Mouse (Mus musculus) midbrain, embryonic 15.5 days (tissue): ENCODE measurements at regions not wholly inside any gene's neighbourhood (a gene's known extent, or its start where the extent isn't known, plus 50 kb on each side); places are given as distances from the start of the nearest gene placed in this dataset.

Source experiments
- ATAC-seq: fragments of 200-750 bp; cut with Nextera tagmentation; replicated peaks from 2 replicates; pipeline ENCODE4 v1.8.0; 2017; ENCODE audit warnings: moderate TSS enrichment
- H3K27ac ChIP-seq: fragments of 300-500 bp; sonication (generic); 2 replicates; pipeline ENCODE4 v1.5.1; 2015; ENCODE audit warnings: mild to moderate bottlenecking, inconsistent platforms
- H3K27me3 ChIP-seq: fragments of 300-500 bp; sonication (generic); replicated peaks from 2 replicates; pipeline ENCODE4 v1.6.1; 2015; ENCODE audit warnings: inconsistent platforms
- H3K36me3 ChIP-seq: fragments of 300-500 bp; sonication (generic); replicated peaks from 2 replicates; pipeline ENCODE4 v1.6.1; 2015; ENCODE audit warnings: inconsistent platforms
- H3K4me1 ChIP-seq: fragments of 300-500 bp; sonication (generic); 2 replicates; pipeline ENCODE4 v1.6.1; 2015; ENCODE audit warnings: inconsistent platforms
- H3K4me2 ChIP-seq: fragments of 300-500 bp; sonication (generic); 2 replicates; pipeline ENCODE4 v1.6.1; 2015; ENCODE audit warnings: inconsistent platforms, mild to moderate bottlenecking, moderate library complexity
- H3K4me3 ChIP-seq: fragments of 300-500 bp; sonication (generic); 2 replicates; pipeline ENCODE4 v1.5.1; 2015; ENCODE audit warnings: mild to moderate bottlenecking, inconsistent platforms
- H3K9ac ChIP-seq: fragments of 300-500 bp; sonication (generic); 2 replicates; pipeline ENCODE4 v1.6.1; 2015; ENCODE audit warnings: mild to moderate bottlenecking, inconsistent platforms
- H3K9me3 ChIP-seq: fragments of 300-500 bp; sonication (generic); 2 replicates; pipeline ENCODE4 v1.6.1; 2016; ENCODE audit warnings: inconsistent platforms
- WGBS: fragments of 180-500 bp; shearing (Covaris S2); methylation state at CpG from one replicate; pipeline ENCODE4 v1.1.7; 2015; ENCODE audit warnings: mixed read lengths; 5-methylcytosine and 5-hydroxymethylcytosine counted together

DNA sequence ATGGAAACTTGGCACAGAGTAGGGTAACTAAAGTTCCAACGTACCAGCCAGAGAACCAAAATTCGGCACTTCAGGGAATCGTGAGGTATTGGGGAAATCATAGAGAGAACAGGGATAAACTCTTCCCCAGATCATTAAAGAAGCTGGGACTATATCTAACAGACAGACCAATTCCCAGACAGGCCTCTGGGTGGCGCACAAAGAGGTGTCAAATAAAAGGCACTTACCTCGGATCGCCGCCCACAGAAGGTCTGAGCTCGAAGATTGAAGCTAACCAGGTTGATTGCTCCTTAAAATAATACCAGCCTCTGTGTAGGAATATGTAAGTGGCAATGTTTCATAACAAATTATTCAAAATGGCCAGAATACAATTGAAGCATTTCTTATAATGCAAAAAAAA lies 151.2 kb downstream of the CK137956 start:
- Histone ChIP-seq H3K9ac (no peak overlapping the region), H3K36me3 (no peaks in the 10 kb centered on the region), H3K4me1 (no peaks in the 10 kb centered on the region), H3K27ac (no peak overlapping the region), H3K9me3 (no peaks in the 10 kb centered on the region), H3K4me2 (no peak overlapping the region), H3K4me3 (no peak overlapping the region), H3K27me3 (no peaks in the 10 kb centered on the region)
- WGBS = 83% methylated on average over 8 of the region's 8 CpGs
- no peak for ATAC-seq

DNA sequence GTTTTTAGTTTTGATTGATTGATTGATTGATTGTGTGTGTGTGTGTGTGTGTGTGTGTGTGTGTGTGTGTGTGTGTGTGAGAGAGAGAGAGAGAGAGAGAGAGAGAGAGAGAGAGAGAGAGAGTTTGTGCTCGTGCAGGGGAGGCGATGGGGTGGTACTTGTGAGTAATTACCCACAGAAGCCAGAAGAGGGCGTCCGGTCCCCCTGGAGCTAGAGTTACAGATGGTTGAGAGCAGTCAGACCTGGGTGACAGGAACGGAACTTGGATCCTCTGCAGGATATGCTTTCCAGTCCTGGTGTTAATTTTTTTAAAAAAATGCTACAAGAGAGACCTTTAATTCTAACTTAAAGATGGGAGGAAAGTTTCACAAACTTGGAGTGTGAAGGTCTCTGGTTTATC lies 151.7 kb downstream of the CK137956 start:
- H3K9me3 ChIP-seq = no peaks in the 10 kb centered on the region
- H3K36me3 ChIP-seq = no peaks in the 10 kb centered on the region
- H3K9ac ChIP-seq = no peak overlapping the region
- no peaks in the 10 kb centered on the region for H3K27me3 ChIP-seq
- no peak overlapping the region for H3K4me2 ChIP-seq
- H3K27ac ChIP-seq = no peak overlapping the region
- no peak overlapping the region for H3K4me3 ChIP-seq
- no peak for ATAC-seq
- H3K4me1 ChIP-seq = no peaks in the 10 kb centered on the region
- WGBS = 65% methylated on average over 5 of the region's 5 CpGs

DNA sequence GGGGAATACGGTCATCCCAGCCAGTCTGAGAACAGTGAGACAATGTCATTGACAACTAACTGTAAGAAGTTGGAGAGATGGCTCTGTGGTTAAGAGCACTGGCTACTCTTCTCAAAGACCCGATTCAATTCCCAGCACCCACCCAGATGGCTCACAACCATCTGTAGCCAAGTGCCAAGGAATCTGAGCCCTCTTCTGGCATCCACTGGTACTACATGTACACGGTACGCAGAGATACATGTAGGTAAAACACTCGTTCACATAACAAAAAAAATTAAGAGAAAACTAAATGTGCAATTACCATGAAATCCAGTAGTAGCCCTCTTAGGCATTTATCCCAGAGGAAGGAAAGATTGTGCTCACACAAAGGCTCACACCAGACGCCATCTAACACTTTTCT lies 156.1 kb downstream of the CK137956 start:
- Histone ChIP-seq H3K9me3 (no peaks in the 10 kb centered on the region), H3K27ac (no peak overlapping the region), H3K4me3 (no peak overlapping the region), H3K36me3 (no peaks in the 10 kb centered on the region), H3K27me3 (no peaks in the 10 kb centered on the region), H3K4me2 (no peak overlapping the region), H3K4me1 (no peaks in the 10 kb centered on the region), H3K9ac (no peak overlapping the region)
- 90% methylated on average over 6 of the region's 6 CpGs for WGBS
- ATAC-seq = no peak

DNA sequence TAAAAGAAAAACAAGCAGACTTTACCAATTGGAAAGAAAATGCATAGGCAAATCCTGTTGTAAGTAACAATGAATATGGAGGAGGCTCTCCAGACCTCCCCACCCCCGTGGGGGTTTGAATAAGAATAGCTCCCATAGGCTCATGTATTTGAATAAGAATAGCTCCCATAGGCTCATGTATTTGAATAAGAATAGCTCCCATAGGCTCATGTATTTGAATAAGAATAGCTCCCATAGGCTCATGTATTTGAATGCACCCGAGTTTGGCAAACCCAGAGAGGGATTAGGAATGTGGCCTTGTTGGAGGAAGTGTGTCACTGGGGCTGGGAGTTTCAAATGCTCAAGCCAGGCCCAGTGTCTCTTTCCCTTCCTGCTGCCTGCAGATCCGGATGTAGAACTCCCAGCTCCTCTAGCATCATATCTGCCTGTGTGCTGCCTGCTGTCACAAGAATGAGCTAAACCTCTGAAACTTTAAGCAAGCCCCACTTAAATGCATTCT lies 158.7 kb downstream of the CK137956 start:
- Histone ChIP-seq H3K9me3 (no peaks in the 10 kb centered on the region), H3K9ac (no peak overlapping the region), H3K27ac (no peak overlapping the region), H3K4me2 (no peak overlapping the region), H3K4me1 (no peaks in the 10 kb centered on the region), H3K36me3 (no peaks in the 10 kb centered on the region), H3K27me3 (no peaks in the 10 kb centered on the region), H3K4me3 (no peak overlapping the region)
- no peak for ATAC-seq
- WGBS = 43% methylated on average over 3 of the region's 3 CpGs

DNA sequence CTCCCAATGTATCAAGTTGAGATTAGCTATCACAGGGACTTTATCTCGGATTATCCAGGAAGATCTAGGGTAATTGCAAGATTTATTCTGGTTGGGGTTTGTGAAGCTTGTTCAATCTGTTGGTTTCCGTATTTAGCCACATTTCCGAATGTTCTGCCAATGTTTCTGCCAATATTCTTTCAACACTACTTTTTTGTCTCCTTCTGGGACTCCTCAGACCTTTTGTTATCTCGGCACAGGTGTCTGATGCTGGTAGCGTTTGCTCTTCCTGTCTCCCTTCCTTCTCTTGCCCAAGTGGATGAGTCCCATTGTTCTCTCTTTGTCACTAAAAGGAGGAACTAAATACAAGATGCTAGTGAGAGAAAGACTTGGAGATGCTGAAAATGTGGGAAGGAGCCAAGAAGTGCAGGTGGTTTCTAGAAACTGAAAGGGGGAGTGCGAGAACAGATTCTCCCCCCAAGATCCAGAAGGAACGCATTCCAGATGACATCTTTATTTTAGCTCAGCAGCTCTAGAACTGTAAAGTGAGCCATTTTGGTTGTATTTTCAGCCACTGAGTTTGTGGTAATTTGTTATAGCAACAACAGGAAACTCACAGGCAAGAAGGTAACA lies 159.7 kb downstream of the CK137956 start:
- H3K27ac ChIP-seq = no peak overlapping the region
- H3K36me3 ChIP-seq = no peaks in the 10 kb centered on the region
- H3K9me3 ChIP-seq = no peaks in the 10 kb centered on the region
- no peak for ATAC-seq
- H3K4me2 ChIP-seq = no peak overlapping the region
- no peaks in the 10 kb centered on the region for H3K27me3 ChIP-seq
- no peaks in the 10 kb centered on the region for H3K4me1 ChIP-seq
- no peak overlapping the region for H3K4me3 ChIP-seq
- 95% methylated on average over 7 of the region's 7 CpGs for WGBS
- no peak overlapping the region for H3K9ac ChIP-seq

DNA sequence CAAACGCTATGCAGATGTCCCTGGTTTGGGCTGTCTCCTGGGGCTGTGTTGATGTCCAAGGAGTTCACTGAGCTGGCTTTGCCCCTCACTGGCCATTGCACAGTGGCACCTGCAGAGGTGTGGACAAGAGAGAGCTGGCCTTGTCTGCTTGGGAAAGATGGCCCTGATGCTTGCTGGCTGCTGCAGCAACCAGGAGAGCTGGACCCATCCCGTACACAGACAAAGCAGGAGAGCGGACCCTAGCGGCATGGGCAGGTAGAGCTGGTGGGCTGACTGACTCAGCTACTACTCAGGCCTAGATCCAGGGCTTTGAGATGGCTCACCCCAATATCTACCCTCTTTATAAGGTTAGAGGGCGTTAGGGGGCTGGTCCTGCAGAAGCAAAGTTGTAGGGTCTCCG lies 161.7 kb downstream of the CK137956 start:
- Histone ChIP-seq H3K4me2 (no peak overlapping the region), H3K9ac (no peak overlapping the region), H3K4me3 (no peak overlapping the region), H3K27ac (no peak overlapping the region), H3K4me1 (no peaks in the 10 kb centered on the region), H3K27me3 (no peaks in the 10 kb centered on the region), H3K9me3 (no peaks in the 10 kb centered on the region), H3K36me3 (no peaks in the 10 kb centered on the region)
- ATAC-seq = no peak
- 63% methylated on average over 6 of the region's 6 CpGs for WGBS

DNA sequence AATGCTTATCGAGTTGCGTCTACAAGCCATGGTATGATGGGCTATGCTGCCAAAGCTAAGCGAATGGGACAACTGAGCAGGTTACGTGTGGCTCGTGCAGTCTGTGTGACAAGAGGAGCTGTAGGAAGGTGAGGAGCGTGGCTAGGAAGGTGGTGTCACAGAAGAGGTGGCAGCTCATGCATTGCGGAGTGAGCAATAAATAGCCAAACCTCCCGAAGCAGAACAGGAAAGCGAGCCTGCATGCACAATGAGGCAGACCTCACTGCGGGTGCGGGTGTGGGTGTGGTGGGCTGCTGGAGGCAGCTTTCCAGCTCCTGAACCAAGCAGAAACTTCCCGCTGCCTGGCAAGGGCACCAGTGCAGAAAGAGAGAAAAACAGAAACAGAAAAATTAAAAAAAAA lies 181.5 kb downstream of the CK137956 start:
- 81% methylated on average over 12 of the region's 12 CpGs for WGBS
- H3K9ac ChIP-seq = no peak overlapping the region

DNA sequence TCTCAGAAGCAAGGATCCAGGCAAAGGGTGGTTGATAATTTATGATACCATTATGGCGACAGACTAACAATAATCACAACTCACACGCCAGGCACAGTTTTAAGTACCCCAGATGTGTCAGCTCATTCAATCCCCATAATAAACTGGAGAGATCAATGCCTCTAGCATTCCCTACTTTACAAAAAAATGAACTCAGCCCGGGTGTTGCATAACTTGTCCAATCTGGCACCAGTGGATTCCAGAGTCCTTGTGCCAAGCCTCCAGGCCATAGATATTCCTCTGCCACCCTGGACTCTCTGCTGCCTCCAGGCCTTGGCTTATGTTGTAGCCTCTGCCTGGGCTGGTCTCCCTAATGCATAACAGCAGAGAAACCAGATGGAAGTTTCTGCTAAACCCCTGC lies 185.0 kb downstream of the CK137956 start:
- Histone ChIP-seq H3K9me3 (no peaks in the 10 kb centered on the region), H3K4me2 (no peak overlapping the region), H3K9ac (no peak overlapping the region), H3K4me3 (no peak overlapping the region), H3K4me1 (peaks cover 7% of the 10 kb centered on the region), H3K27ac (no peak overlapping the region), H3K36me3 (no peaks in the 10 kb centered on the region), H3K27me3 (no peaks in the 10 kb centered on the region)
- ATAC-seq = no peak
- WGBS = 81% methylated on average over 3 of the region's 3 CpGs

More for the DNA sequence above, 181.5 kb downstream of the CK137956 start:
- Histone ChIP-seq H3K4me2 (no peak overlapping the region), H3K4me1 (no peaks in the 10 kb centered on the region), H3K27me3 (no peaks in the 10 kb centered on the region), H3K36me3 (no peaks in the 10 kb centered on the region), H3K4me3 (no peak overlapping the region), H3K27ac (no peak overlapping the region), H3K9me3 (no peaks in the 10 kb centered on the region)
- no peak for ATAC-seq

DNA sequence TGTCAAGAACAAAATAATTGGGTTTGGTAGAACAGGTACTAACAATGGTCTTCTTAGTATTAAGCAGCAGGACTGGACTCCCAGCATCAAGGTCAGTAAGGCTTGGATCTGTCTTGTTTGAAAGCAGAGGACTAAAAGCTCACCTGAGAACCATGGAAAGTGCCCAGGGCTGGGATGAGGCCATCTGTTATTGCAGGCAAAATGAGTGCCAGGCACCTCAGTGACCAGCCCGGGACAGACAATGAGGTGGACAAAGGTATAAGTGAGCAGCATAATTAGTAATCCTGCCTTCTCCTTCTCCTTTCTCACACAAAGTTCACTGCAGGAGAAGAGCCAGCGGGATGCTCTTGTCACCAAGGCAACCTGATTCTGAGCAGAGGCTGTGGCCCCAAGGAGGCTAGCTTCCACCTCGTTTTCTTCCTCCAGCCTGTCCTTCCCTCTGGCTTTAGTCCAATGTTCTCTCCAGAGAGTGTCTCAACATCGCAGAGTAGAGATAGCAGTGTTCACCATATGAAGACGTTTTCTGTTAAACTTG lies 198.7 kb downstream of the CK137956 start:
- Histone ChIP-seq H3K36me3 (no peaks in the 10 kb centered on the region), H3K9me3 (no peaks in the 10 kb centered on the region), H3K4me2 (no peak overlapping the region), H3K27me3 (no peaks in the 10 kb centered on the region), H3K4me3 (no peak overlapping the region), H3K4me1 (peaks cover 5% of the 10 kb centered on the region; the same call in 1 of the 2 replicates), H3K27ac (0 out of 2 replicates have a peak overlapping the region, but pooled peaks have one; percentile 10), H3K9ac (no peak overlapping the region)
- no peak for ATAC-seq
- WGBS = 28% methylated on average over 5 of the region's 5 CpGs

DNA sequence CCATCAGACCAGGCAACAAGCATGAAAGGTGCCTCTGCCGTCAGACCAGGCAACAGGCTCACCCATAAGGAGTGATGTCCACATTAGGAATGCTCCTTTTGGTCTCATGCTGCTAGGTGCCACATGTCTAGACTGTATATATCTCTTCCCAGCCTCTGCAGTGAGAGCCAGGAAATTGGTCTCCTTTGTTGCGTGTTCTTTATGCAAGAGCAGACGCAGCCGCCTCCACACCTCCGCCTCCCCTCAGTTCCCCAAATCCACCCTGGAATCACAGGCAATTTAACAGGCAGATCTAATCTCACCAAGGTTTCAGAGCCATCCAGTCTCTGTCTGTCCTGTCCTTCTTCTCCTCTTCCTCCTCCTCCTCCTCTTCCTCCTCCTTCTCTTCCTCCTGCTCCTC lies 207.0 kb downstream of the CK137956 start:
- no peak for ATAC-seq
- whole genome bisulfite sequencing = 88% methylated on average over 5 of the region's 5 CpGs
- no peak overlapping the region for H3K9ac ChIP-seq
- no peak overlapping the region for H3K4me3 ChIP-seq
- H3K9me3 ChIP-seq = no peaks in the 10 kb centered on the region
- H3K27me3 ChIP-seq = no peaks in the 10 kb centered on the region
- 0 out of 2 replicates have a peak, but pooled peaks cover 2% of the 10 kb centered on the region for H3K4me1 ChIP-seq
- H3K27ac ChIP-seq = no peak overlapping the region
- no peaks in the 10 kb centered on the region for H3K36me3 ChIP-seq
- no peak overlapping the region for H3K4me2 ChIP-seq

DNA sequence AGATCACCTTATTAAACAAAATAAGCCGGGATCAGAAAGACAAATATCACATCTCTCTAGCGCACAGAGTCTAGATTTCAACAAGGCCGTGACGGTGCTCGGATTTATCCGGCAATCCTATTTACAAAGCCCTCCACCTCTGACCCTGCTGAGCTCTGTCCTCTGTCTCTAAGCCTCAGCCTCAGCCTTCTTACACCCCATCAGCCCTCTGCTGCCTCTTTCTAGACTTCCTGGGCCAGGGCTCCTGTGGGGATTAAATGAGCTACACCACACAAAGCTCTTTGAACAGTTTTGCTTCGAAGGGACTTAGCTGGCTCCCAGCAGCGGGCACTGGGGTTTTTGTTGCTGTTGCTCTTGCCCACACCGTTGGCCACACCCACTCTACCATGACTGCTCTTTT lies 211.8 kb downstream of the CK137956 start:
- 24% methylated on average over 9 of the region's 9 CpGs for whole genome bisulfite sequencing
- Histone ChIP-seq H3K4me1 (0 out of 2 replicates have a peak, but pooled peaks cover 2% of the 10 kb centered on the region), H3K4me2 (no peak overlapping the region), H3K9me3 (no peaks in the 10 kb centered on the region), H3K4me3 (no peak overlapping the region), H3K27ac (no peak overlapping the region), H3K9ac (no peak overlapping the region), H3K27me3 (no peaks in the 10 kb centered on the region), H3K36me3 (no peaks in the 10 kb centered on the region)
- no peak for ATAC-seq

DNA sequence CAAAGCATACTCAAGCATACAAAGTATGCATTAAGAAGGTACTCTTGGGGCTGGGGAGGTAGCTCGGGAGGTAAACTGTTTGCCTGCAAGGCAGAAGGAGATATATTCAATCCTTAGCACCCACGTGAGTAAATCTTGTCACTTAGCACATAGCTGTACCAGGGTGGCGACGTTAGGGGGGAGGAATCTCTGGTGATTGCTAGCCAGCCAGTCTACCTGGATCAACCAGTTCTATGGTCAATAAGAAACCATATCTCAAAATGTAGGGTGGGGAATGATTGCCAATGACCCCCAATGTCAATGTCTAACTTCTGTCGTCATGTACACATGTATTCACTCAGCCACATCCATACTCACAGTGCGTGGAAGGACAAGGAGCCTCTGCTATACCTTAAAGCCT lies 214.5 kb downstream of the CK137956 start:
- no peak overlapping the region for H3K9ac ChIP-seq
- H3K4me2 ChIP-seq = no peak overlapping the region
- H3K27me3 ChIP-seq = no peaks in the 10 kb centered on the region
- no peaks in the 10 kb centered on the region for H3K36me3 ChIP-seq
- ATAC-seq = no peak
- H3K9me3 ChIP-seq = no peaks in the 10 kb centered on the region
- no peak overlapping the region for H3K4me3 ChIP-seq
- H3K4me1 ChIP-seq = 0 out of 2 replicates have a peak, but pooled peaks cover 2% of the 10 kb centered on the region
- 93% methylated on average over 6 of the region's 6 CpGs for WGBS
- H3K27ac ChIP-seq = no peak overlapping the region

DNA sequence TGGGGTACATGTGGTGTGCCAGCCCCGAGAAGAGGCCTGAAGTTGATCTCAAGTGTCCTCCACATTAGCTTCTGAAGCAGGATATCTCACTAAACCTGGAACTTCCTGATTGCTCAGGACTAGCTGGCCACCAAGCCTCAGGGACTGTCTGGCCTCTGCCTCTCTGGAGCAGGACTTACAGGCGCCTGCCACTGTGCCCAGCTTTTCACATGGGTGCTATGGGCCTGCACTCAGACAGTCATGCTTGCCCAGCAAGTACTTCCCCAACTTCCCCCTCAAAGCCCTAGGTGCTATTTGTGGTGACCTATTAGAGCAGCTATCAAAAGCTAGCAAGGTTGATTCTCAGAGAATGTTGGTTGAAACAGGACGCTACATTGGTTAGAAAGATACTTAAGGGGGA lies 220.0 kb downstream of the CK137956 start:
- H3K27ac ChIP-seq = no peak overlapping the region
- no peak overlapping the region for H3K4me2 ChIP-seq
- WGBS = 88% methylated on average over 3 of the region's 3 CpGs
- no peak overlapping the region for H3K9ac ChIP-seq
- no peaks in the 10 kb centered on the region for H3K4me1 ChIP-seq
- H3K36me3 ChIP-seq = no peaks in the 10 kb centered on the region
- H3K4me3 ChIP-seq = no peak overlapping the region
- no peaks in the 10 kb centered on the region for H3K9me3 ChIP-seq
- ATAC-seq = no peak
- H3K27me3 ChIP-seq = no peaks in the 10 kb centered on the region
